Mouse (Mus musculus) left cerebral cortex, adult 2 months (tissue): ENCODE results near the gene Tmem51. TPM values are rescaled to one million over a fixed set of nuclear protein-coding genes. Genes with fewer than 3 reads are reported as not detected.
A peak's percentile ranks its signal among the peaks of the same experiment; 100 is the strongest.

Experiments
- DNase-seq, 2 experiments: peaks; one replicate each; pipeline ENCODE4 v3.0.0; 2021 to 2022; ENCODE audit warnings: low spot score in 2 of 2, mixed read lengths in 1 of 2; ENCODE audit errors: extremely low spot score in 1 of 2
- H3K27ac ChIP-seq: fragments of 200-600 bp; 2 replicates; pipeline ENCODE4 v1.8.1; 2022
- H3K4me3 ChIP-seq: fragments of 200-600 bp; 2 replicates; pipeline ENCODE4 v1.8.1; 2022
- CTCF ChIP-seq: fragments of 200-600 bp; IDR thresholded peaks from 2 replicates; pipeline ENCODE4 v1.8.1; 2022; ENCODE audit warnings: antibody characterized with exemption, mild to moderate bottlenecking, moderate library complexity
- intact Hi-C: fragments of 180-260 bp; cut with DNase I; formaldehyde crosslinking; loops from one replicate; pipeline ENCODE4 v1.15.1; 2025
- long read RNA-seq, 2 experiments: library from polyadenylated mRNA; stranded (forward); transcript quantifications; one replicate each; pipeline ENCODE4 v2.0.0; 2021; ENCODE audit warnings: borderline mapping rate in 2 of 2
- total RNA-seq, 2 experiments: library from RNA; stranded (reverse); gene quantifications; 2 replicates each; pipeline ENCODE4 v1.2.3; 2021

Gene Tmem51
- total RNA-seq, result 1 to 10 TPM; 4.9 to 5.6 TPM
- long read RNA-seq, experiment 1, transcript Tmem51-201 (3 exons, 1,875 nt), result major isoform, 9 of 10 reads
- long read RNA-seq, experiment 1, partial matches to known transcripts, result 0 of 10 reads
- long read RNA-seq, experiment 1, other reads (novel, unspliced or antisense), result 1 of 10 reads
- long read RNA-seq, experiment 2, transcript Tmem51-201 (3 exons, 1,875 nt), result major isoform, 9 of 9 reads
- long read RNA-seq, experiment 2, partial matches to known transcripts, result 0 of 9 reads
- long read RNA-seq, experiment 2, other reads (novel, unspliced or antisense), result 0 of 9 reads

- intact Hi-C loops, result loop anchor here (5.0 kb wide), 1 partner anchor 77 kb away; no protein-coding TSS in a partner anchor
Observed at GRCm38 (mm10) chr4:142084131-142084899, at the start of gene Tmem51. TSS of gene Tmem51 (minus strand) at chr4:142084304.

GRCm38 (mm10) chr4:142130162-142130561 lies 46.1 kb upstream of the Tmem51 start:
- intact Hi-C loops, result no loop called here
- no peak for TF ChIP-seq CTCF
- Histone ChIP-seq H3K27ac (no peak overlapping the region), H3K4me3 (no peak overlapping the region)
- no peak for DNase-seq

More at GRCm38 (mm10) chr4:142084131-142084899, at the start of gene Tmem51:
- no peak; the same call in none of the 2 replicates for TF ChIP-seq CTCF
- Histone ChIP-seq H3K27ac (peak within 1 kb of the TSS; percentile 82), H3K4me3 (peak within 1 kb of the TSS; percentile 58)
- DNase-seq, result peak in 1 of 2 experiments; percentile 24

- no peak for DNase-seq
- H3K27ac ChIP-seq, result no peak overlapping the region
- TF ChIP-seq CTCF, result no peak
- no peak overlapping the region for H3K4me3 ChIP-seq
- intact Hi-C loops, result no loop called here
Observed at GRCm38 (mm10) chr4:142127275-142127788, 43.2 kb upstream of the Tmem51 start.

- no peak for DNase-seq
- no peak overlapping the region for H3K4me3 ChIP-seq
- intact Hi-C loops, result no loop called here
- no peak overlapping the region for H3K27ac ChIP-seq
- TF ChIP-seq CTCF, result no peak
Observed at GRCm38 (mm10) chr4:142126641-142127274, 42.7 kb upstream of the Tmem51 start.

GRCm38 (mm10) chr4:142121164-142121563 lies 37.1 kb upstream of the Tmem51 start:
- no peak for TF ChIP-seq CTCF
- H3K27ac ChIP-seq, result no peak overlapping the region
- intact Hi-C loops, result no loop called here
- no peak overlapping the region for H3K4me3 ChIP-seq
- no peak for DNase-seq

GRCm38 (mm10) chr4:142118522-142118921 lies 34.4 kb upstream of the Tmem51 start:
- Histone ChIP-seq H3K4me3 (no peak overlapping the region), H3K27ac (no peak overlapping the region)
- no peak for DNase-seq
- TF ChIP-seq CTCF, result no peak
- intact Hi-C loops, result no loop called here

GRCm38 (mm10) chr4:142117993-142118392 lies 33.9 kb upstream of the Tmem51 start:
- no peak for TF ChIP-seq CTCF
- Histone ChIP-seq H3K27ac (no peak overlapping the region), H3K4me3 (no peak overlapping the region)
- no peak for DNase-seq
- intact Hi-C loops, result no loop called here

GRCm38 (mm10) chr4:142113306-142113705 lies 29.2 kb upstream of the Tmem51 start:
- intact Hi-C loops, result loop anchor here (5.0 kb wide), 1 partner anchor 909 kb away; no protein-coding TSS in a partner anchor
- peak; percentile 43 to 50 for DNase-seq
- no peak overlapping the region for H3K27ac ChIP-seq
- peak; percentile 79 for TF ChIP-seq CTCF
- H3K4me3 ChIP-seq, result no peak overlapping the region

- H3K4me3 ChIP-seq, result no peak overlapping the region
- intact Hi-C loops, result no loop called here
- DNase-seq, result no peak
- H3K27ac ChIP-seq, result no peak overlapping the region
- no peak for TF ChIP-seq CTCF
Observed at GRCm38 (mm10) chr4:142103081-142103671, 19.1 kb upstream of the Tmem51 start.

- peak; percentile 69 to 74 for DNase-seq
- no peak overlapping the region for H3K27ac ChIP-seq
- H3K4me3 ChIP-seq, result no peak overlapping the region
- intact Hi-C loops, result loop anchor here (1.0 kb wide), 1 partner anchor 93 kb away; no protein-coding TSS in a partner anchor
- peak; percentile 86 for TF ChIP-seq CTCF
Observed at GRCm38 (mm10) chr4:142098303-142098702, 14.2 kb upstream of the Tmem51 start.

GRCm38 (mm10) chr4:142097871-142098270 lies 13.8 kb upstream of the Tmem51 start:
- H3K4me3 ChIP-seq, result no peak overlapping the region
- no peak for DNase-seq
- TF ChIP-seq CTCF, result no peak
- H3K27ac ChIP-seq, result no peak overlapping the region
- intact Hi-C loops, result loop anchor here (1.0 kb wide), 1 partner anchor 93 kb away; no protein-coding TSS in a partner anchor
